Mouse (Mus musculus) testis, adult 2 months (tissue): ENCODE results near the gene Fkbp14.

Experiments
- CTCF ChIP-seq: fragments of 200-500 bp; IDR thresholded peaks from 2 replicates; pipeline ENCODE4 v1.5.1; 2012; ENCODE audit warnings: low read depth, mild to moderate bottlenecking, inconsistent platforms, low read length, moderate library complexity; ENCODE audit not compliant: control insufficient read depth, insufficient read depth, insufficient replicate concordance
- POLR2A ChIP-seq: fragments of 200-500 bp; IDR thresholded peaks from 2 replicates; pipeline ENCODE4 v1.6.1; 2012; ENCODE audit warnings: low read depth, mild to moderate bottlenecking, inconsistent platforms, low read length, moderate library complexity; ENCODE audit not compliant: control insufficient read depth

GRCm38 (mm10) chr6:54595330-54595878 lies 1.7 kb downstream of the Fkbp14 start:
- TF ChIP-seq CTCF (no peak), POLR2A (no peak)
